Mouse (Mus musculus) erythroid progenitor cell, adult 5-6 weeks (primary cell): Measurements from ENCODE around the gene Srp72. TPM values are rescaled to one million over a fixed set of nuclear protein-coding genes. Genes with fewer than 3 reads are reported as not detected.
A peak's percentile ranks its signal among the peaks of the same experiment; 100 is the strongest.

Experiments
- ATAC-seq: replicated peaks from 2 replicates; pipeline ENCODE4 v1.8.0; 2016; ENCODE audit warnings: moderate number of reproducible peaks, mild to moderate bottlenecking, moderate TSS enrichment, inconsistent platforms; ENCODE audit not compliant: poor library complexity, low FRiP score, severe bottlenecking
- total RNA-seq, 2 experiments: library from RNA; stranded (forward) in 1 of 2; stranded (reverse) in 1 of 2; fragments of 150-400 nt in 1 of 2; fragments of 186-747, 209-891 nt in 1 of 2; gene quantifications; 2 replicates each; pipeline versions ENCODE4 v1.2.3 to v1.2.4; 2015 to 2017; ENCODE audit warnings: low replicate concordance in 2 of 2

Gene Srp72
- total RNA-seq (2015; ENCODE audit: low replicate concordance) (41.4 and 41.5 TPM in 2 replicates), total RNA-seq (2017; ENCODE audit: low replicate concordance) (28.4 and 102 TPM in 2 replicates)

DNA sequence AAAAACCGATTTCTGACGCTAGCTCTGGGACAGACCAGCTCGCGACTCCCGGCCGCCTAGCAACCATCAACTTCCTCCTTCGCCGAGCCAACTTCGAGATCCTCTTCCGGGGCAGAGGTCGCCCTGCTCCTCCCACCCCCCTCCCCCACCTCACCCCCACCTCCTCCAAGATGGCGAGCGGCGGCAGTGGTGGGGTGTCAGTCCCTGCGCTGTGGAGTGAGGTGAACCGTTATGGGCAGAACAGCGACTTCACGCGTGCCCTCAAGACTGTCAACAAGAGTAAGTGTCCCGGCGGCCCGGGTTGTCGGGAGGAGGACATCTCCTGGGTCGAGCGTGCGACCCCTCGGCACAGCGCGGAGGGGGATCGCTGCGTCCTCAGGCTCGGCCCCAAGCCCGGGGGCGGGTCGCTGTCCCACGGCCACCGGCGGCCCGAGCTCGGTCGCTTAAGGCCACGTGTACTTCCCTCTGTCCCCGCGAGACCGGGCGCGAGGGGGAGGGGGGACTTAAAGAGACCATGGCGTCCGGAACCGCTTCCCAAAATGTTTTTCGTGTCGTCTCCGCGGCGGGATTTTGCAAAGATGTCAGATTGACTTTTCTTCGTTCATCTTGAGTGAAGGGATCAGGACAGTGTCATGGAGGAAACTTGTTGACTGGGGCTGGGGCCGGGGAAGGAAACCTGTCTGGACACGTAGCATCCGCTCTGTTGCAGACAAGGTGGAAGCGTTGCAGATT lies at the start of gene Srp72:
Gene Srp72 (plus strand): TSS at position 130 of the 732 bp plus-strand sequence.
- ATAC-seq: peak; percentile 96

DNA sequence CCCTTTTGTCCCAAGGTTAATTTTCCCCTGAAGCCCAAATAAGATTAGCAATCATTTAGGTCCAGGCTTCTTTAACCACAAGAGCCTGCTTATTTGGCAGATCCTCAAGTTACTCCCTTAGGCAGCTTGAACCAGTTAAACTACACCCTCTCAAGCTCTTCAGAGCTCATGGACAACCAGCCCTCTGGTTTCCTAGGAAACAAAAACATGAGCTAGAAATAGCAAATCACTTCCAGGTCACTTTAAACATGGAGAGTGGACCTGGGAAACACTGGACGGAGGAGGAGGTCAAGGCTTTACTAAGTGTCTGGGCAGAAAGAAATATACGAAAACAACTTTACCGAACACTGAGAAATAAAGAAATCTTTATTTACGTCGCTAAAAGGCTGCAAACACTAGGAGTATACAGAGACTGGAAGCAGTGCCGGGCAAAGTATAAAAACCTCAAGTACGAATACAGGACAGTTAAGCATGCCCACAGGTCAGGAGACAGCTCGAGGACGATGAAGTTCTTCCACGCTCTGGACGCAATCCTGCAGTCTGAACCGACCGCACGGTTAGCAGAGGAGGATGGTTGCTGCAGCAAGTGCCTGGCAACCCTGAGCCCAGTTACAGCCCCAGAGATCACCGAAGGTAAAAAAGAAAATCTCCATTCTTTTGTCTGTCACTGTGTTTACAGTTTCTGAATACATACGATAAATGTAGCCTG lies 46.2 kb upstream of the Srp72 start:
- no peak for ATAC-seq

DNA sequence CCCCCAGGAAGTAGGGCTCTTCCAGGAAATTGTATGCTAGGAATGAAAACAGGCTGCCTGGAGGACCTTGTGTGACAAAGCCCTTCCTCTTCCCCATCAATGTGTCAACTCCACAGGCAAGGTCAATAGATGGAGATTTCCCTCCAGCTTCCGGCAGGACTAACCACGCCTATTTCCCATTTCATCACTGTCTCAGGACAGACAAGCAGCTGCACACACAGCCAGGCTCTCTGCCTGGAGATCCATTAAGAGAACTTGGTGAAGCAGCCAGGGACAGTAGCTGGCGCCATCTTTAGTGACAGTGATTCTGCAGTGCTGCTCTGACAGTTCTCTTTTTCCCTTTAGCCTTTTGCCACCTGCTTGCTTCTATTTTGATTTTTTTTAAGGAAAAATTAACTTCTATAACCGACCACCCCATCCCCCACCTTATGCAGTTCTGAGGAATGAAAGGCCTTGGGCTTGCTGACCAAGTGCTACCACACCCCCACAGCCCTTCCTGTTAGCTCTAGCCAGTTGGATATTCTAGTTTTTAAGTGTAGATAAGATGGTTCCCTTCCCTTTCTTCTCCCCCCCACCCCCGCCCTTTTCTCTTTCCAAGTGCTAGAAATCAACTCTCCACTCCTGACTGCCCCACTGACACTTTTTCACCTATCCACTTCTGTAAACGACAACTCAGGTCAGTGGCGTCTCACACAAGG lies 45.2 kb upstream of the Srp72 start:
- no peak for ATAC-seq

DNA sequence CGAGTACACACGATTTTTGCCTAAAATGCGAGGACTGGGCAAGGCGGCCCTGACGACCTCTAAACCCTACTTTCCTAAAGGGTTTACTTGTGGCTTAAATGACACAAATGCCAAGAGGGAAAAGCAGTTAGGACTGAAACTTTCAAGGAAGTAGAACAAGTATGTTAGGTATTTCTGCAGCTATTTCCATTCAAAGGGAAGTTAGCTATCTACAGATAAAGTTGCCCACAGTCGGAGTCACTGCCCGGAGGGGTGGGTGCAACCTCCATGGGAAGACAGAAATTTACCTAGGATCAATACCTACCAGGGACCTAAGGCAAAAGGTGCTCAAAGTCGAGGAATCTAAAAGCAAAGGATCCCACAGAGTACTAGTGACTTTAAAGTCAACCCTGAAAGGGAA lies 34.8 kb upstream of the Srp72 start:
- no peak for ATAC-seq

DNA sequence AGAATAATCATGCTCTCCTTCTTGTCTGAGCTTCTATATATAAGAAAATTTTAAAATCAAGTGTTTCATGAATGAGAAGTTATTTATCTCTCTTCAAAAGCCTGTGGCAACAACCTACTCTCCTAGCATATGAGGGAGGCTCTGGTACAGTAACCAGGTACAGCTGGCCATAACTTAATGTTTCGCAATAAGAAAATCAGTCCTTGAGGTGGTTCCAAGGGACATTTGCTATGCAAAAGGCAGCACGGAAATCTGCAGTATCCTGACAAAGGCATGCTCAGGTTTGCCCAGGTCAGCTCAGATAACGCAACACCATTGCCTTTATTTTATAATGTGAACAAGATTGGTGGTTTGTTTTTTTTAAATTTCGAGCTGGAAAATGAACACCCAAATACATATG lies 32.5 kb upstream of the Srp72 start:
- ATAC-seq: no peak

DNA sequence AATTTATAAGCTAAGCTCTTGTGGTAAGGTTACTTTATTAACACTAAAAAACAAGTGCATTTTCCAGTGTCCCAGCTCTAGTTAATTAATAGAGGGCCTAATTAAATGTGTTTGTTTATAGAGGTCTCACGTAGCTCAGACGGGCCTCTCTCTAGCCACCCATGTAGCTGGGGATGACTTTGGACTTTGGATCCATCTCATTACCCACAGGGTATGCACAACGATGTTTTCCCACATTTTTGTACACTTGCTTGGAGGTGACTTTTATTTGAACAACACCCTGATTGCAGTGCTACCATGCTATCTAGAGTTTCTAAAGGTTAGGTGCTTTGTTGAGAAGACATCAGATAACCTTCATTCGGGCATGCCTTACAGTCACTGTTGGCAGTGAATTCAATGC lies 32.0 kb upstream of the Srp72 start:
- ATAC-seq: no peak

DNA sequence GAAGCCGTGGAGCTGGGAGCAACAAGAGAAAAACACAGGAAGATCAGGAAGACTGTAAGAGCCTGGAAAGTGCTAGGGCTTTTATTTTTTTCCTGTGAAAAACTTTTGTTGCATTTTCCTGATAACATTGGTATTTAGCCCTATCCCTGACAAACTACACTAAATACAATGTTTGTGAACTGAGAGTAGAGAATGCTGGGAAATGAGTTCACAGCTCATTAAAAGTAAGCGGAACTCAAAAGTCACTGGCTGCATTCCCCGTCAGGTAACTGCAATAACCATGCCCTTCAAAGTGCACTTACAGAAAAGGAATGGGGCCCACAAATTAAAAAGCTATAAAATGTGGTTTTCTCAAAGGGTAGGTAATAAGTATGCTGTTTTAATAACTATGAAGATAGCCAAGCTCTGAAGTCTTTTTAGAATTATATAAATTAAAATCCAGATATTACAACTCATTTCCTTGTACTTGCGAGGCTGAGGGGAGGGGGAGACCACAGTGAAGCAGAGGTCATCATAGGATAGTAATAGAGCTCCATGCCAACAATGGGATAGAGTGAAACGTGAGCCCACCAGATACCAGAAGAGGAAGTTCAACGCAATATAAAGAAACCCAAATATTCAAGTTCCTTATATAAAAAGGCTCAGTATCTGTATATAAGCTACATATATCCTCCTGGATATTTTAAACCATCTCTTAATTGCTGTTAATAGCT lies 29.4 kb upstream of the Srp72 start:
- ATAC-seq: no peak

DNA sequence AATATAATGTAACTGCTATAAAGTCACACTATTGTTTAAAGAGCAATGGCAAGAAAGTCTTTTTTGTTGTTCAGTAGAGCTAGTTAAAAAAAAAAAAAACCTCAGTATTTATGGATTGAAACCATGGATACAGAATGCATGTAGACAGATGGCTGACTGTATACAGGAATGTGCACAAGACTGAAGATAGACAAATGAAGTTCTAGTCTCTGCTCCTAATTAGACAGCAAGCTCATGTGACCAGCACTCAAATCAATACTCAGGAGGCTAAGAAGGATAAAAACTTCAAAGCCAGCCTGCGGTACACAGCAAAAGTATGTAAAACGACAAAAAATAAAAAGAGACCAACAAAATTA lies 28.8 kb upstream of the Srp72 start:
- ATAC-seq: no peak

DNA sequence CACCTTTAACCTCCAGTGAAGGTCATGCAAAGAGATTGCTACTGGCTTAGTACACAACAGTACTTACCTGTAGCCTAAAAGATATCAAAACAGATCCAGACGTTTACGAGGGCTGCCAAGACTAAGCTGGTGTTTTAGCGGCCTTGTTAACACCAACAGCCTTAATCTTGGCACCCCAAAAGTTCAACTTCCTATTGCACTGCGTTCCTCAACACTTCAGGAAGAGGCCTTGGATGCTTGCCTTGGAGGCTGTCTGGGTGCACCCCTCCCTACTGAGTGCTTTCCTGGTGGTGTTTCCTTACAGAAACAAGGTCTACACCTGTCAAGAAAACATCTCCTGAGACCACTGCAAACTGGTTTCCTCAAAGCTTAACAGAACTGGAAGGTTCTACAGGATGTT lies 27.3 kb upstream of the Srp72 start:
- ATAC-seq: no peak

DNA sequence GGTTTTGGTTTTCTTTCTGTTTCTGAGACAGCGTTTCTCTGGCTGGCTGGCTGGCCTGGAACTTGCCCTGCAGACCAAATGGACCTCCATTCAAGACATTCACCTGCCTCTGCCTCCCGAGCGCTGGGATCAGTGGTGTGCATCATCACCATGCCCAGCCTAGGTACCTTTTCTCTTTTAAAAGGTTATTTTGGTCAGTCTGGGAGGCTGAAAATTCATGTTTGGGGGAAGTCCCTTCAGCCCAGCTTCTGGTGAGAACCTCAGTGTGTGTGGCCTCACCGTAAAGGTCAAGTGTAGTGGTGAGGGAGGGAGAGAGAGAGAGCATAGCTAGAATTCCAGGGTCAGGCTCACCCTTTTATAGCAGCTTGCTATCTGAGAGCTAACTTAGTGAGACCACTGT lies 26.7 kb upstream of the Srp72 start:
- no peak for ATAC-seq

DNA sequence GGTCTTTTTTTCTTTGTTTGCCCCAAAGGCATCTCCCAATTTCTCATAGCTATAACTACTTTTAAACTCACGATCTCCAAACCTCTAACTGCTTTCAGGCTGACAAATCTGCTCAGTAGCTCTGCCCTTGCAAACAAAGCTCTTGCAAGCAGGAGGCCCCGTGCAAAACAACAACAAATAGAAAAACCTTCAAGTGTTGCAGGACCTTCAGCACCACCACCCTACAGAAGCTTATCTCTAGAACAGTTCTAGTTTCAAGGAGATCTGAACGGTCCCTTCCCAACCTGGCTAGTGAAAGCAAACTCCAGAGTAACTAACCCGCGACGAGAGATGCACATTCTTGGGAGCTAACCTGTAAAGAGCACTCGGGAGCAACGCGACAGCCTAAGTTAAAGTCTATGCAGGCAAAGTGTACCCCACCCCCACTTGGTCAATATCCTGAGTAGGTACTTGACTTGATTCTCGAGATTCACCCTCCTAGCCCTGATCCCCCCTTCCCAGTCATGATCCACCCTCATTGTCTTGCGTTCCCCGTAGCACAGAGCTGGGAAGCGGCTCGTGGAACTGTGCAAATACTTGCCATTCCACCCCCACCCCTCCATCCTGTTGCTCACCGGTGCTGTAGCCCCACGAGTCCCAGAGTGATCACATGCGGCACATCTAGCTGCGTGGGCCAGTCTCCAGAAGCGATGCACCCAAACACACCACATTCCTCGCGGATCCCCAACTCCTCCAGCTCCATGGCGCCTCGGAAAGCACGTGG lies 24.0 kb upstream of the Srp72 start:
- ATAC-seq: peak; percentile 11

DNA sequence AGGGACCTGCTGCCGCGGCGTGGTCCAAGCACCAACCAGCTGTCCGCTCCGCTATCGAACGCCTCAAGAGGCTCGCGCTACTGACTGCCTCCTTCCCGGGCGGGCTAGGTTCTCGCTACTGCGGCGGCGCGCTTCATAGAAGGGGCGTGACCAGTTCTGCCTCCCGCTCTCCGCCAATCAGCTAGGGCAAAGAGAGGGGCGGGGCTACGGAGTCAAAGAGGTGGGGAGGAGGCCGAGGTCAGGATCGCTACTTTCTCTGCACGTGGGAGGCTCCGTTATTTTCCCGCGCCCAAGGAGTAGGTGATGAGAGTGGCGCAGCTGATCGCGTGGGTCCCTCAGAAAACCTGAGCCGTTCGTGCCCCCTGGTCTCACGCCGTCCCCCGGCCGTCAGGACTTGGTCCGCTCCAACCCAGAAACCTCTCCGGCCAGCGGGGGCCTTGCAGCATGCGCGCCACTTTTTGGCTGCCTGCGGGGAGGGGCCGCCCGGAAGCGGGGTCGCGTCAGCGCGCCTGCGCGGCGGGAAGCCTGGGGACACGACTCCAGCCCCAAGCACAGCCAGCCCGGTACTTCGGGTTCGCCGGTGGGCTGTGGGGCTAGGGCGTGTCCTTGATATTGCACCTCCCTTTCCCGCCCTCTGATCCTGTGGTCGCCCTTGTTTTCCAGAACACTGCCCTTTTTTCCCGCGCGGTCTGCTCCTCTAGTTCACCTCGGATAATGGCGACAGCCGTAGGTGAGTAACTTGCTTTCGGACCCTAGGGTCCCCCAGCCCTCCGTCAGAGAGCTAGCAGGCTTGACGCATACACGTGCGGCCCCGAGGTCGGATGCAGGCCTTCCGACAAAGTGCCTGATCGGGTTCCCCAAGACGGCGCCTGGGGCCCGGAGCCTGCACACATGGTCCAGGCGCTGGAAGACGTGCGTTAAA lies 23.1 kb upstream of the Srp72 start, which contains the start of the genes Paics and Ppat:
Gene Paics (plus strand): TSS at position 202 of the 922 bp plus-strand sequence.
Gene Ppat (minus strand): TSS at position 473 of the 922 bp plus-strand sequence.
- peak; percentile 91 for ATAC-seq

DNA sequence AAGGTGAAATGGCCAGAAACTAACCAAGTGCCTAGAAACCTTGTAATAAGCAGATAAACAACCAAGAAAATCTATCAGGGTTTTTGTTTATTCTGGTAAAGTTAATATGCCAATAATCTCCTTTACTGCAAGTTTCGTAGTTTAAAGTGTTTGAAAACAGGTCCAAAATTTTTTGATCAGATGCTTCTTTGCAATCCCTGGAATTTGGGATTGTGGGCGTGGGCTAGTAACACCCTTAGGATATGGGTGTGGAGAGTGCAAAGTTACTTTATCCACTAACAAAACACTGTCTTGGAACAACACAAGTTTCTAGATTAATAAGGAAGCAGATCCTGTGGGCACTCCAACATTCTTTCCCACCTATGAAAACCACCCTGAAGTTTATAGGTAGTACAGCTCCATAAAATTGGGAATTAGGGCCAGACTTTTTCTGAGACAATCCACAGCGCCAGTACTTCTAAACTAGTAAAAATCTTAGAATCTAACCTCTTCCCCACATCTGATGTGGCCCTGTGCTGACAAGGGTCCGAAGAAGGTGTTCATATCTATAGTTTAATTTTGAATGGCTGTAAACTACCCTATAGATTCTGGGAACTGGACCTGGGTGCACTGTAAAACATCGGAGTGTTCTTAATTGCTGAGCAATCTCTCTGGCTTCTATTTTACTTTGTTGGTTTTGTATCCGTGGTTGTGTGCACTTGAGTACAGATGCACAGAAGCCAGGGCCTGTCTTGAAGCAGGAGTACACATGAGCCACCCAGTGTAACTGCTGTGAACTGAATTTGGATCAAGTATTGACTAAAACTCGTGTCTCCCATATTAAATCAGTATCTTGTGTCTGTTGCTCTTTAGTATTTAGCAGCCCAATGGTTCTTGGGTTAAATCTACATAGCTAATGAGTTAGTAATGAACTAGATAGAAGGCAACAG lies 22.1 kb upstream of the Srp72 start:
- no peak for ATAC-seq

DNA sequence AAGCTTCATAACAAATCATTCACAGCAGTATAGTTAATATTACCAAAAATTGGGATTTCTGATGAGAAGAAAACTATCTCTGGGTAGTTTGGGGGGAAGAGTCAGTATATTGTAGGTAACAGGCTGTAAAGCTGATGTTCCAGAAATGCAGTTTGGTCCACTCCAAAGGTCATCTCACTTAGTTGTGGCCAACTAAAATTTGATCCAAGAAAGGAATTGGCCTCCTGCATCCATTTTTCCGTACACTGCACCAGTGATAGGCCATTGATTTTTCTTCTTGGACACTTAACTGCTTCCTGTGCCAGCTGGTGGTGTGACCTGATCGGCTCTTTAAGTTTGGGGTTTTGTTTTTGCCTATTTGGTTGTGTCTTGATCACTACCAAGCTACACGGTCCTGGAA lies 20.7 kb upstream of the Srp72 start:
- no peak for ATAC-seq

DNA sequence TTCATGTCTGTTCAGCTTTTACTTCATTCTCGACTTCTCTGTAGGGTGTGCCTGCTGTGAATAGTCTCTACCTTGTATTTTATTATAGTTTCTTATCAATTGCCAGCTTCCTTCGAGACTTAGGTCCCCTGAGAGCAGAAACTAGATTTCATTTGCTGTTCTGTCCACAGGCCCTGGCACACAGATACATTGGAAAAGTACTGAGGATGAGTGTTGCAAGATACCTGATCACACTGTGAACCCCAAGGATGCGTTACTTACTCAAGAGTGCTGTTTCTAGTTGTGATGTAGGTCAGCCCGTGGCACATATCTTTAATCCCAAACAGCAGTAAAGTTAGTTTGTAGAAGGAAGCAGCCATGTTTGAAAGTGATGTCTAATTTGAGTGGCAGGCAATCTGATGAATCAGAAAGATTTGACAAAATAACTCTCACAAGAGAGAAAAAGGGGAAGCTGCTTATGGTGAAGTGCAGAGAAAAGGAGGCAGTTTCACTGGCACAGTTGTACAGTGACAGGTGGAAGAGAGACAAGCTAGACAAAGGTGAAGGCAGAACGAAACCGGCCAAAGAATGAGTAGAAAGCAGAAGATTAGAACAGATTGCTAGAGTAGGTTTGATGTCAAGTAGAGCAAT lies 20.1 kb upstream of the Srp72 start:
- no peak for ATAC-seq

DNA sequence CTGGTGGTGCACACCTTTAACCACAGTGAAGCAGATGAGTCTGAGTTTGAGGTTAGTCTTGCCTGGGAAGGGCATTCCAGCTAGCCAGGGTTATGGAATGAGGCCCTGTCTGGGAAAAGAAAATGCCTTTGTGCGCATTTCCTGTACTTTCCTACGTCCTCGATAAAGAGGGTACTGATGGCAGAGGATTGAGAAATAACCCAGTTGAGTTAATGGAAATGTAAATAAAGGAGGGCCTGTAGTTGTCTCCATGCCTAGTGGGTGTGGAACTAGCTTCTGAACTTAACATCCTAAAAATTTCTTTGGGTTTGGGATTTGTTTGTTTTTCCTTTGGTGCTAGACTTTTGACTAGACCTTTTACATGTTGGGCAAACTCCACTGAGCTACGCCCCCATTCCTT lies 19.0 kb upstream of the Srp72 start:
- no peak for ATAC-seq

DNA sequence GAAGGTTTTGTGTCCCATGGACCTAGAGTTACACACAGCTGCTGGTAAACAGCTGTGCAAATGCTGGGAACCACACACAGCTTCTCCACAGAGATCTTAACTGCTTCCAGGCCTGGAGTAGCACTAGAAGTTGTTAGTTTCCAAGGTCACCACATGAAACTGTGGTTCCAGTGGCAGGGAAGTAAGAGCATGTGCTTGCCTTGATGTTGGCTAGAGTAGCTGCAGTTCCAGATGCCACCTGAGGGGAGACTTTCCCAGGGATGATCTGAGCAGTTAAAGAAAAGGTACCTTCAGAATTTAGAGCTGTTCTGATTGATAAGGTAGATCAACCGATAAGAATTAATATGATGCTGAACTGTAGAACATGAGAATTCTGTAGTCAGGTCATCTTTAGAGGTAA lies 16.5 kb upstream of the Srp72 start:
- no peak for ATAC-seq
